Mouse (Mus musculus) heart, embryonic 13.5 days (tissue): ENCODE results near the gene Arf5. TPM values are rescaled to one million over a fixed set of nuclear protein-coding genes. Genes with fewer than 3 reads are reported as not detected.

Experiments
- ATAC-seq: fragments of 200-750 bp; cut with Nextera tagmentation; 2 replicates; pipeline ENCODE4 v1.8.0; 2017; ENCODE audit warnings: moderate TSS enrichment; ENCODE audit not compliant: insufficient number of reproducible peaks, low FRiP score, low TSS enrichment; ENCODE audit errors: extremely low read depth
- H3K27ac ChIP-seq: fragments of 300-500 bp; sonication (generic); replicated peaks from 2 replicates; pipeline ENCODE4 v1.5.1; 2015; ENCODE audit warnings: moderate library complexity, mild to moderate bottlenecking, inconsistent platforms
- H3K27me3 ChIP-seq: fragments of 300-500 bp; sonication (generic); replicated peaks from 2 replicates; pipeline ENCODE4 v1.6.1; 2015; ENCODE audit warnings: mild to moderate bottlenecking, inconsistent platforms
- H3K36me3 ChIP-seq: fragments of 300-500 bp; sonication (generic); 2 replicates; pipeline ENCODE4 v1.6.1; 2015; ENCODE audit warnings: mild to moderate bottlenecking, inconsistent platforms
- H3K4me1 ChIP-seq: fragments of 300-500 bp; sonication (generic); 2 replicates; pipeline ENCODE4 v1.6.1; 2015; ENCODE audit warnings: inconsistent platforms
- H3K4me2 ChIP-seq: fragments of 300-500 bp; sonication (generic); 2 replicates; pipeline ENCODE4 v1.6.1; 2015; ENCODE audit warnings: inconsistent platforms, mild to moderate bottlenecking, moderate library complexity
- H3K4me3 ChIP-seq: fragments of 300-500 bp; sonication (generic); 2 replicates; pipeline ENCODE4 v1.5.1; 2015; ENCODE audit warnings: moderate library complexity, mild to moderate bottlenecking, inconsistent platforms
- H3K9ac ChIP-seq: fragments of 300-500 bp; sonication (generic); 2 replicates; pipeline ENCODE4 v1.6.1; 2015; ENCODE audit warnings: inconsistent platforms, mild to moderate bottlenecking, moderate library complexity
- H3K9me3 ChIP-seq: fragments of 300-500 bp; sonication (generic); 2 replicates; pipeline ENCODE4 v1.6.1; 2016; ENCODE audit warnings: inconsistent platforms
- WGBS: fragments of 180-500 bp; shearing (Covaris S2); methylation state at CpG from one replicate; pipeline ENCODE4 v1.1.7; 2015; ENCODE audit warnings: mixed read lengths; 5-methylcytosine and 5-hydroxymethylcytosine counted together
- polyA plus RNA-seq: library from polyadenylated mRNA; unstranded; fragments of >200 nt; fragmentation: Nextera tagmentation; extraction: Ambion mirVana; gene quantifications from 2 replicates; pipeline ENCODE4 v1.2.1, GENCODE M21; 2015

Gene Arf5
- polyA plus RNA-seq, result 231 and 250 TPM in 2 replicates

- peaks cover 54% of the 10 kb centered on the region for H3K4me1 ChIP-seq
- peak within 1 kb of the TSS; percentile 97 for H3K9ac ChIP-seq
- H3K27ac ChIP-seq, result peak within 1 kb of the TSS; percentile 85
- peaks cover 37% of the 10 kb centered on the region for H3K36me3 ChIP-seq
- peak within 1 kb of the TSS; percentile 96 for H3K4me3 ChIP-seq
- H3K4me2 ChIP-seq, result peak within 1 kb of the TSS; percentile 77
- no peaks in the 10 kb centered on the region for H3K9me3 ChIP-seq
- under 1% methylated on average over 23 of the region's 42 CpGs for WGBS
- ATAC-seq, result peak; percentile 60
- no peaks in the 10 kb centered on the region for H3K27me3 ChIP-seq
These were observed at the start of gene Arf5 for GRCm38 (mm10) chr6:28423313-28423712. Gene Arf5, plus strand, starts transcription at chr6:28423560.

DNA sequence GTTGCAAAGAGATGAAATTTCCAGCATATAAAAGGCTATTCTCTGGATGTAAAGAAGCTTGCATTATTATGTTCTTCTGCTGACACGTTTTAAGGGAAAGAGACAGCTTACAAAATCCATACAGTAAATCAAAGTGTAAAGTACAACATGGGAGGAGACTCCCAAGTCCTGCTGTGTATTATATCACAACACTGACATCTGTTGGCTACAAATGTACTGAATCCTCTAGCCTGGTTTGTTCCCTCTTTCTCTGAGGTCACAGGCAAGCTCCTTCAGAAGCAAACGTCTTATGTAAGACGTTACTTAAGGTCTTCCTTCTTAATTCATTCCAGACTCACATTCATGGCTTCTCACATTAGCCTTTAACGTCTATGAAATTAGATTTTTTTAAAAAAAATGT, 41.4 kb upstream of the Arf5 start:
- Histone ChIP-seq H3K4me1 (no peaks in the 10 kb centered on the region), H3K4me3 (no peak overlapping the region), H3K9me3 (no peaks in the 10 kb centered on the region), H3K27ac (no peak overlapping the region), H3K9ac (no peak overlapping the region), H3K4me2 (no peak overlapping the region), H3K27me3 (0 out of 2 replicates have a peak, but pooled peaks cover 3% of the 10 kb centered on the region), H3K36me3 (no peaks in the 10 kb centered on the region)
- WGBS, result 49% methylated on average over 4 of the region's 4 CpGs
- ATAC-seq, result no peak

DNA sequence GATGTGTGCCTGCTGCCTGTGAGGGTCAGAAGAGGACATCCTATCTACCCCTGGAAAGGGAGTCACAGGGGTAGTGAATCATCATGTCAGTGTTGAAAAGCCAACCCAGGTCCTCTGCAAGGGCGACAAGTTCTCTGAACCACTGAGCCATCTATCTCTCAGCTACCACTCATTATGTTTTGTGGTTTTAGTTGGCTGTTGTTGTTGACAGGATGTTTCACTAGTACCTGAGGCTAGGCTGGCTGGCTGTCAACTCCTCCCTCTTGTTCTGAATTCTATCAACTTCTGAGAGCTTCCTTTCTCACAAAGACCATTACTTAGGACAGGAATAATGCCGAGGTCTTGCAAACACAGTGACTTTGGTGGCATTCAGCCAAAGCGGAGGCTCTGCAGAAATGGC, 38.2 kb upstream of the Arf5 start:
- Histone ChIP-seq H3K27me3 (no peaks in the 10 kb centered on the region), H3K27ac (no peak overlapping the region), H3K4me2 (no peak overlapping the region), H3K36me3 (no peaks in the 10 kb centered on the region), H3K9ac (no peak overlapping the region), H3K4me3 (no peak overlapping the region), H3K4me1 (no peaks in the 10 kb centered on the region), H3K9me3 (no peaks in the 10 kb centered on the region)
- ATAC-seq, result no peak
- 65% methylated on average over 3 of the region's 3 CpGs for WGBS

DNA sequence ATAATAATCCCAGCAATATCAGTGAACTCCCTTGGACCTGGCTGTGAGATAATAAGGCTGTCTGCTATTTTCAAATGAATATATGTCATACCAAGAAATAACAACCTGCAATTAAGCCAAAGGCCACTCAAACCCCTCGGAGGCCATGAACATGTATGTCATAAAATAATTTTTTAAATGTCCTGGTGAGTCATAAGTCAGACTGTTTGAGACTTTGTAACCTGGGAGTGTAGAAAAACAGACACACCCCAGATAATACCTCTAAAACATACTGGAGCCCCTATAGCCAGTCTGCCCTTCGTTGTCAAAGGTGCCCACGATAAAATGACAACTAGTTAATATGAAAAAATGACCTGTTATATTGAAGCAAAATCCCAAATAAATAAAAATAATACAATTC, 34.3 kb upstream of the Arf5 start:
- Histone ChIP-seq H3K4me3 (no peak overlapping the region), H3K4me2 (no peak overlapping the region), H3K9me3 (no peaks in the 10 kb centered on the region), H3K27ac (no peak overlapping the region), H3K36me3 (no peaks in the 10 kb centered on the region), H3K4me1 (no peaks in the 10 kb centered on the region), H3K9ac (no peak overlapping the region), H3K27me3 (0 out of 2 replicates have a peak, but pooled peaks cover 4% of the 10 kb centered on the region)
- ATAC-seq, result no peak
- 73% methylated on average over 3 of the region's 3 CpGs for WGBS

DNA sequence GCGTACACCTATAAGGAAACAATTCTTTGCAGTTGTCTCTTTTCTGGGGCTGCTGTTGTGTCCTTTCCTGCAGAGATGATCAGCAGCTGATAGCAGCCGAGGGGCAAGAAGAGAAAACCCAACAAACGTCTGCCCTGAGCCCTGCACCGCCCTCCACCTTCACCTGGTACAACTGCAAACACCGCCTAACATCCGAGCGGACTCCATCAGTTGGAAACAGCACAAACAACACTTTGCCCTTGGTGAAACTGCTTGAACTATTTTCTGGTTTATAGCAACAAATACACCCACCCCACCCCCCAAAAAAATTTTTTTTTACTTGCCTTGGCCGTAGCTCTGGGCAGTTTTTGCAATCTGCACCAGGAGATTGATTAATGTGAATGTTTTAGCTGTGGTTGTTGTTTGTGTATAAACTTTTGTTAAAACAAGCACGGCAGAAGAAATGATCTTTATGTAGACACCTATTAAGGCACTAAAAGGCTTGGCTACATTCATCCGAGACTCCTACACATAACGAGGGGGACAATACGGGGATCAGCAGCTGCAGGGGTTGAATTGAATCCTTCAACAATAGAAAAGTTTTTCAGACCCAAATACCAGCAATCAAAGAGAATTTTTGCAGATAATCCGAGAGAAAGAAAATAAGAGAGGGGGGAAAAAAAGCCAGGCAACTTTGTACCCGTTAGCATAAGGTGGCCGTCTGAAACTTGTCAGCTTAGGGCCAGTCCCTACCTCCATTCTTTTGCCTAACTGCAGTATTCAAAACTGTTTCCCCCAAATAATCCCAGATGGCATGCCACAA, 27.1 kb upstream of the Arf5 start:
- no peak overlapping the region for H3K27ac ChIP-seq
- peak overlapping the region; percentile 54 for H3K4me3 ChIP-seq
- peaks cover 9% of the 10 kb centered on the region; the same call in 1 of the 2 replicates for H3K4me1 ChIP-seq
- H3K4me2 ChIP-seq, result peak overlapping the region; percentile 88
- H3K36me3 ChIP-seq, result no peaks in the 10 kb centered on the region
- H3K9ac ChIP-seq, result no peak overlapping the region
- H3K27me3 ChIP-seq, result peaks cover 62% of the 10 kb centered on the region
- WGBS, result 35% methylated on average over 15 of the region's 15 CpGs
- peaks cover 6% of the 10 kb centered on the region for H3K9me3 ChIP-seq
- no peak for ATAC-seq

DNA sequence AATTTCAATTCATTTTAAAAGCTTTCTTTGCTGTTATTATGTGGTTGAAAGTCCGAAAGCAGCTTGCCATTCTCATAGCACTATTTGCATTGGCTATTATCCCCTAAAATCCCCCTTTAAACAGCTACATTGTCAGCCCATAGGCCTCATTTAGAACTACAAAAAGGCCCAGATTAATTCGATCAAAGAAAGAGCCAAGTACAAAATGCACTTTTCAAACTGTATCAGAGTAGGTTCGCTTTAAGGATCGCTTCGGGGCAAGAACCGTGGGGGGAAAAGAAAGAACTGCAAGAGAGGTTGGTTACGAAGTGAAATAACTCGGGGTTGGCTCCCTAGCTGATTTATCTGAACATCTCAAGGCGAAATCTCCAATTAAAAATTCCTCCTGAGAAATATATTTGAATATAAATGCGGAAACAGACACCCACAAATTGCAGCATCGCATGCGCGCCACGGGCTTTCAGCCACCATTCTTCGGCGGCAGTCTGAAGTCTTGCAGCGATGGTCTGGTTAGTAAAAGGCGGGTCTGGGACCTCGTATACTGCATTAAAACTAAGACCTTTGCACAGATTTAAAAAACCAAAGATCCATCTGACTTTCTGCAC, 26.4 kb upstream of the Arf5 start:
- Histone ChIP-seq H3K9me3 (peaks cover 6% of the 10 kb centered on the region), H3K4me1 (peaks cover 9% of the 10 kb centered on the region; the same call in 1 of the 2 replicates), H3K4me2 (peak overlapping the region; percentile 88), H3K27me3 (peaks cover 64% of the 10 kb centered on the region), H3K4me3 (peak overlapping the region; percentile 54), H3K9ac (peak overlapping the region; percentile 73), H3K27ac (no peak overlapping the region), H3K36me3 (no peaks in the 10 kb centered on the region)
- 4% methylated on average over 19 of the region's 19 CpGs for WGBS
- ATAC-seq, result no peak

DNA sequence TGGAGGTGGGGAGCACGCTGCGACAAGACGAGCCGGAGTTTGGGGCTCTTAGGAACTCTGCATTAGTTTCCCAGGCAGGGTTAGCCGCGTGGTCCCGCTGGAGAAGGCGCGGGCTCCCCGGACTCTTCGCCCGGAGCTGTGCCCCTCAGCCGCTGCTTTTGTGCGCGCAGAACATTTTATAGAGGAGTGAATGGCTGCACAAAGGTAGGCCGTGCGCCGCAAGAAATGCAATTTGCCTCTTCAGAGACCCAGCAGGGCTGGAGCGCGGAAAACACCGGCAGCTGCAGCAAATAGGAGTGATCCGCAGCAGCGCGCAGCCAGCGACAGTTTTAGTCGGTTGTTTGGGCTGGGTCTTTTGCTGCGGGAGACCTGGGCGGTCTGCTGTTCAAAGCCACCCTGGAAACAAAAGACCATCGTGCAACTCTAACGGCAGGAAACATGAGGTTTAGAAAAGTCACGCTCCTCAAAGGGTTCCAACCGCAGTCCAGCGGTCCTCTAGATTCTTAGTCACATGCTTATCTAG, 25.6 kb upstream of the Arf5 start, which contains the start of gene Zfp800:
Zfp800 (minus strand) TSS at position 325 of the 523 bp plus-strand sequence.
- Histone ChIP-seq H3K4me3 (peak within 1 kb of the TSS; percentile 54), H3K27me3 (peaks cover 64% of the 10 kb centered on the region), H3K9me3 (peaks cover 6% of the 10 kb centered on the region), H3K36me3 (no peaks in the 10 kb centered on the region), H3K27ac (no peak within 1 kb of the TSS), H3K4me1 (peaks cover 9% of the 10 kb centered on the region; the same call in 1 of the 2 replicates), H3K4me2 (peak within 1 kb of the TSS; percentile 88), H3K9ac (peak within 1 kb of the TSS; percentile 73)
- 1% methylated on average over 33 of the region's 33 CpGs for WGBS
- no peak for ATAC-seq

- no peak overlapping the region for H3K4me3 ChIP-seq
- H3K4me2 ChIP-seq, result no peak overlapping the region
- peaks cover 9% of the 10 kb centered on the region; the same call in 1 of the 2 replicates for H3K4me1 ChIP-seq
- H3K9ac ChIP-seq, result no peak overlapping the region
- no peak for ATAC-seq
- no peak overlapping the region for H3K27ac ChIP-seq
- peaks cover 7% of the 10 kb centered on the region for H3K9me3 ChIP-seq
- no peaks in the 10 kb centered on the region for H3K36me3 ChIP-seq
- H3K27me3 ChIP-seq, result peaks cover 62% of the 10 kb centered on the region
- 78% methylated on average over 3 of the region's 3 CpGs for WGBS
These were observed 24.6 kb upstream of the Arf5 start for GRCm38 (mm10) chr6:28398726-28399125.

DNA sequence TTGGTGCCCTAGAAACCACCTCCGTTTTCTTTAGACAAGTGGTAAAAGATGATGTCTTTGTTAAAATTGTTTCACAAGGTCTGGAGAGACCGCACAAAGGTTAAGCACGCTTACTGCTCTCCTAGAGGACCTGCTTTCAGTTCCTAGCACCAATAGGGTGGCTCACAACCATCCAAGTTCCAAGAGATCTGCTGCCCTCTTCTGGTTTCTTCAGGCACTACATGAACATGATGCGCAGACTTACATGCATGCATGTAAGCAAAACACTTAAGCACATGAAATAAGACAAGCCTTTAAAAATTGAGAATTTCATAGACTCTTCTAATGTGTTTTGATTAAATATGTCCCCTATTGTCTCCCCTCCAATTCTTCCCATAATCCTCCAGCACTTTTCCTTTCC, 23.6 kb upstream of the Arf5 start:
- H3K27ac ChIP-seq, result no peak overlapping the region
- H3K4me3 ChIP-seq, result no peak overlapping the region
- peaks cover 9% of the 10 kb centered on the region; the same call in 1 of the 2 replicates for H3K4me1 ChIP-seq
- H3K4me2 ChIP-seq, result no peak overlapping the region
- ATAC-seq, result no peak
- no peaks in the 10 kb centered on the region for H3K36me3 ChIP-seq
- peaks cover 56% of the 10 kb centered on the region for H3K27me3 ChIP-seq
- no peak overlapping the region for H3K9ac ChIP-seq
- peaks cover 11% of the 10 kb centered on the region for H3K9me3 ChIP-seq
- WGBS, result 77% methylated on average over 4 of the region's 4 CpGs

DNA sequence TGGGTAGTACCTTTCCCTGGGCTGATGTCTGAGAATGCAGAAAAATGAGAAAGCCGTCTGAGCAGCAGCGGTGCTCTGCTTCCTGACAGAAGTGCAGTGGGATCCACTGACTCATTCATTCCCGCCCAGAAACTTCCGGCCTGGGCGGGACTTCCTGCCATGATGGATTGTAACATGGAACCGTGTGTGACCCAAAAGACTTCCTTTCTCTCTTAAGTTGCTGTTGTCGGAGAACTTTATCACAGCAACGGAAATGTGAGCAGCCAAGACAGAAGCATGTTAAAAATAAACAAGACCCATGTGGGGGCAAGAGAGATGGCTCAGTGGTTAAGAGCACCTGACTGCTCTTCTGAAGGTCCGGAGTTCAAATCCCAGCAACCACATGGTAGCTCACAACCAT, 13.3 kb upstream of the Arf5 start:
- peaks cover 5% of the 10 kb centered on the region for H3K36me3 ChIP-seq
- no peaks in the 10 kb centered on the region for H3K27me3 ChIP-seq
- no peak overlapping the region for H3K4me2 ChIP-seq
- H3K9me3 ChIP-seq, result no peaks in the 10 kb centered on the region
- H3K27ac ChIP-seq, result no peak overlapping the region
- 65% methylated on average over 9 of the region's 9 CpGs for WGBS
- H3K4me1 ChIP-seq, result no peaks in the 10 kb centered on the region
- no peak overlapping the region for H3K4me3 ChIP-seq
- ATAC-seq, result no peak
- no peak overlapping the region for H3K9ac ChIP-seq

DNA sequence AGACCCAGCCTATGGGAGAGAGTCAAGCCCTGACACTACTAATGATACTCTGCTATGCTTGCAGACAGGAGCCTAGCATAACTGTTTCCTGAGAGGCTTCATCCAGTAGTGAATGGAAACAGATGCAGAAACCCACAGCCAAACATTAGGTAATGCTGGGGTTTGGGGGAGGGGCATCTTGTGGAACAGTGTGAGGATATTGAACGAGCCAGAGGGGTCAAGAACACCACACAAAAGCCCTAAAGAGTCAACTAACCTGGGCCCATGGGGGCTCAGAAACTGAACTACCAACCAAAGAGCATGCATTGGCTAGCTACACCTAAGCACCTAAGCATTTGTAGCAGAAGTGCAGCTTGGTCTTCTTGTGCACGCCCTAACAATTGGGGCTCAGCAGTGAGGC, 12.1 kb upstream of the Arf5 start:
- Histone ChIP-seq H3K27me3 (no peaks in the 10 kb centered on the region), H3K4me3 (no peak overlapping the region), H3K9ac (no peak overlapping the region), H3K27ac (no peak overlapping the region), H3K9me3 (no peaks in the 10 kb centered on the region), H3K4me1 (no peaks in the 10 kb centered on the region), H3K4me2 (no peak overlapping the region), H3K36me3 (peaks cover 17% of the 10 kb centered on the region)
- WGBS, result 70% methylated on average over 2 of the region's 2 CpGs
- ATAC-seq, result no peak
